Mouse (Mus musculus) cerebral cortex, adult 2 months (tissue): ENCODE measurements around the gene Cox17.

Experiments
- WGBS: fragments of 180-500 bp; shearing (Covaris S2); methylation state at CpG from one replicate; pipeline ENCODE4 v1.1.7; 2018; 5-methylcytosine and 5-hydroxymethylcytosine counted together

The Cox17 gene

DNA sequence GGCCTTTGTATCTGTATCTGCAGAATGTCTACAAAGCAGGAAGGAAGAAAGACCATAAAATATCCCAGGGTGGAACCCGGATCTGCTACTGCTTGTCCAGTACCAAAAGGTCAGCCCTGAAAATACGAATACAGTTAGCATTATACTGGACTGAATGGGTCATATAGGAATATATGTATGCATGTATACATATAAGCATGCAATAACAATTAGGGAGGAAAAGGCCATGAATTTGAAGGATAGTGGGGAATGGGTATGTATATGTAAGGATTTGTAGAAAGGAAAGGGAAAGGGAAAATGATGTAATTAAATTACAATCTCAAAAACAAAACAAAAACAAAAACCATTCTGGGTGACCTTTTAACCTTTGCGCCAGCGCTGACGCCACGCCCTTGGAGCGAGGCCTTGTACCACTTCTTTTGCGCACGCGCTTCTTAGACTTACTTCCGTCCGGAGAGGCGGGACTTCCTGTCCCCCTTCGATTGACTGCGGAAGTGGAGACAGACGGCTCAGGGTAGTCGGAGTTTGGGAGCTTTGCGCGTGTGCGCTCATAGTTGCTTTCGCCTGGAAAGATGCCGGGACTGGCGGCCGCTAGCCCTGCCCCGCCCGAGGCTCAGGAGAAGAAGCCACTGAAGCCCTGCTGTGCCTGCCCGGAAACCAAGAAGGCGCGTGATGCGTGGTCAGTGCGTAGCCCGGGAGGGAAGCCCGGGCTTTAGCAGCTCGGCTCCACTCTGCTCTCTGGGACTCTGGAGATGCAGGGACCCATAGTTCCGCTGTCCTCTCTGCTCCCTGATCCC lies at the start of gene Cox17, which contains the start of gene Gm21987:
Cox17 (plus strand) TSS at position 463 of the 797 bp plus-strand sequence.
Gm21987 (plus strand) TSS at position 512 of the 797 bp plus-strand sequence.
- 3% methylated on average over 35 of the region's 35 CpGs for WGBS

GRCm38 (mm10) chr16:38298410-38298809 lies 48.4 kb upstream of the Cox17 start:
- WGBS: 78% methylated on average over 6 of the region's 6 CpGs

DNA sequence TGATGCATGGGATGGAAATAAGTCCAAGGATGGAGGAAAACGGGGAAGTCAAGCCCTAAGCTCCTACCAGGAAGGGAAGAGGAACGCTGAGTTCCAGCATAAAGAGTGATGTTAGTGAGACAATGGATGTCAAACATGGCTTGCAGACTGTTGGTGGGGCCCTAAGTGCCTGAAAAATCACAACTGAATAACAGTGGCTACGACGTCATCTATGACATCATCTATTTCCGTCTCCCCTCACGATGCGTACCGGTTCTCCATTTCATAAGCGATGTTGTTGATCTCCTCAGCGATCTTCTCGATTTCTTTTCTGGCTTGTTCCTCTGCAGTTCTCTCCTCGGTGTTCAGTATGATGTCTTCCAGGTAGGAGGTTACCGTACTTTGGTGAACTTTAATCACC lies 44.4 kb upstream of the Cox17 start:
- WGBS: 90% methylated on average over 13 of the region's 13 CpGs

DNA sequence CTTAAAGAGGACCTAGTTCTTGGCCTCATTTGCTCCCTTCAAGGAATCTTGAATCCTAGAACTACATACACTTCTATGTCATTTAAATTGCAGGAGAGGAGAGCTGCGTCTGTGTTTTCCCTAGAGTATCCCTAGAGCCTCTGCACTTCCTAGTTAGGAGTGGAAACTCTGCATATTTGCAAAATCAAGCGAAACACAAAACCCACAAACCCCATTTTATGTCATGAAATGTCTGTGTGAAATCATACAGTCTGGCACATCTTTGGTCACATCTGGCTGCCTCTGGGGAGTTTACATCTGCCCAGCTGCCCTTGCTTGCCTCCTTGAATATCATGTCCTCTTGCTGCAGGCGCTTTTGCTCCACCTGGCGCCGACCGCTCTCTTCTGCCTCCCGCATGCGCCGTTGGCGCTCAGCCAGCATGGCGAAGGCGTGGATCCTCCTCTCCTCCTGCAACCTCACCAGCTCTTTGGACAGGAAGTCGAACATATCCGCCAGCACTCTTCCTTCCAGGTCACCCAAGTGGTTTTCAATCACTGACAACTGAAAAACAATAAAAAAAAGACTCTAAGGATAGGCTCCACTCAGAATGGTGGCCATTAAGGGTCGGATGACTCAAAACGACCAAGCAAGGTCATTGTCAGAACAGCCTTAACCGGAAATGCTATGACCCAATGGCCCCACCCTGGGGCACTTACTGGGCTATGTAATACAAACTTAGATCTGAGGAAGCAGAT lies 42.2 kb upstream of the Cox17 start:
- 81% methylated on average over 17 of the region's 17 CpGs for WGBS

GRCm38 (mm10) chr16:38306571-38307220 lies 40.1 kb upstream of the Cox17 start:
- 60% methylated on average over 18 of the region's 18 CpGs for WGBS

DNA sequence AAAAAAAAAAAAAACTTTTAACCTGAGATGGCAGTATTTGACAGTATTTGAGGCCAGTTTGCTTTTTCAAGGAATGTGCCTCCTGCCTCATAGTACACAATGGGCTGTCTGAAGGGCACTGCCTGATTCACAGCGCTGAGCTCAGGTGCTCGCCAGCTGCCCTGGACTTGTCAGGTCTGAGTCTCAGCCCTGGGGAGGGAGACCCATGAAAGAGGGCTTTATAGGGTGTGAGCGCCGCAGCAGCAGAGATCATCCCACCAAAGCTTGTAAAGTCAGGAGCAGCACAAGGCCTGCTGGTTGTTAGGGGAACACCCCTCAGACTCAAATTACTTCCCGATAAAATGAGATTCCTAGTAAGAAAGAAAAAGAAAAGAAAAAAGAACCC lies 39.6 kb upstream of the Cox17 start:
- WGBS: 72% methylated on average over 5 of the region's 5 CpGs

DNA sequence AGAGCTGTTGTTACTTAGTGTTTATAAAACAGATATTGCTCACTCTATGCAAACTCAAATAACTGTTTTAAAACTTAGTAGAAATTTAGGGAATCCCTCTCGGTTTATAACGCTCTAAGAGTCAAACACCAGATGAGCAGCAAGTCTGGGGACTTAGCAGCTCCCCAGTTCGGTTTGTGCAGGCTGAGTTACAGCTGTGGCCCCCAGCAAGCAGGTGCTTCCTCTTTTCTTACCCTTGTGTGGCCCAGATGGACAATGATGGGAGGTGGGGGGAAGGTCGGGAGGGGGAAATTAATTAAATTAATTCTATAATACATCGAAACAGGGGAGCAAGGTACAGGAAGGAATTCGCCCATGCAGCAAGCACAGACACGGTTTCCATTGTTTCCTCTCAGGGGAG lies 39.1 kb upstream of the Cox17 start:
- WGBS: 60% methylated on average over 7 of the region's 7 CpGs

DNA sequence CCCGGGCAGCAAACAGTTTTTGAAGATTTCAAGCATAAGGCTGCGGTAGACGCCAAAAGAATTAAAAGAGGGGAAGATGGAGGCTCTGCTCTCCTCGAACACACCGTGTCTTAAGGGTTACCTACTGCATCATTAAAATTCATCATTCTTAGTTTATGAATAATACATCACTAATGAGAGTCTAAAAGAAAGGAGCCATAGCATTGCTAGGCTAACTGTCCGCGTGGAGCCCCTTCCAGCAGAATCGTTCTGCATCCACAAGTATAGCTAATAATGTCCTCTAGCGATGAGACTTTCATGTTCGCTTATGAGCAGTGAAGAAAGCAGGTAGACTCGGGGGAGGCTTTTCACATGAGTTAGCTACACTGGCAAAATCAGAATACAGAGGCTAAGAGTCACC lies 38.6 kb upstream of the Cox17 start:
- WGBS: 61% methylated on average over 11 of the region's 11 CpGs

- WGBS: 74% methylated on average over 9 of the region's 9 CpGs
These were observed 28.3 kb upstream of the Cox17 start for GRCm38 (mm10) chr16:38318492-38318891.

DNA sequence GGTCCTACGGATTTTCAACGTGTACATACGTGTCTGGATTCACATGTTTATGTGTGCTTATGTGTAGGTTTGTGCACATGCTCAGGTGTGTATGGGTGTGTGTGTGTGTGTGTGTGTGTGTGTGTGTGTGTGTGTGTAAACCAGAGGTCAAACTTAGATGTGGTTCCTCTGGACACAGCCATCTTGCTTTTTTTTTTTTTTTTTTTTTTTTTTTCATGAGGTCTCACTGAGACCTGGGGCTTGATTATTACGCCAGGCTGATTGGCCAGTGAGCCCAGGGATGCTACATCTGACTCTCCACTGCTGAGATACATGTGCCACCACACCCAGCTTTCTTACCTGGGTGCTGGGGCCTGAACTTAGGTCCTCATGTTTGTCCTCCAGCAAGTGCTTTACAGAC lies 27.7 kb upstream of the Cox17 start:
- 95% methylated on average over 4 of the region's 4 CpGs for WGBS

- 31% methylated on average over 17 of the region's 17 CpGs for WGBS
These were observed 25.3 kb upstream of the Cox17 start for GRCm38 (mm10) chr16:38321452-38321935.

GRCm38 (mm10) chr16:38324311-38324710 lies 22.5 kb upstream of the Cox17 start:
- 96% methylated on average over 15 of the region's 15 CpGs for WGBS

- WGBS: 82% methylated on average over 11 of the region's 11 CpGs
These were observed 19.9 kb upstream of the Cox17 start for GRCm38 (mm10) chr16:38326778-38327397.

DNA sequence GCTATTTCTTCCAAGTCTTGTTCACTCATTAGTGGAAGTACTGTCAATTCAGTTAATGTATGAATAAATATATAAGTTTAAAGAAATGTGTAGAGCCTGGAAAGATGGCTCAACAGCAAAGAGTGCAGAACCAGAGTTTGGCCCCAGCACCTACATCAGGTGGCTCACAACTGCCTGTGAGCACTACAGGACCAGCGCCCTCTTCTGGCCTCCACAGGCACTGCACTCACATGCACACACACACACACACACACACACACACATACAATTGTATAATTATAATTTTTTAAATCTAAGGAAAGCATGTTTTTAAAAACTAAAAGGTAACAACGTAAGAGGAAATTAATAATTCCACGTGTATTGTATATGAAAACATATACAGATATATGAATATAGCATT lies 17.5 kb upstream of the Cox17 start:
- 88% methylated on average over 3 of the region's 3 CpGs for WGBS

- WGBS: 58% methylated on average over 6 of the region's 6 CpGs
These were observed 12.4 kb upstream of the Cox17 start for GRCm38 (mm10) chr16:38334431-38334830.

GRCm38 (mm10) chr16:38338077-38338476 lies 8.7 kb upstream of the Cox17 start:
- WGBS: 79% methylated on average over 4 of the region's 4 CpGs

- 11% methylated on average over 30 of the region's 30 CpGs for WGBS
These were observed 5.1 kb upstream of the Cox17 start, which contains the start of gene Maats1 for GRCm38 (mm10) chr16:38341396-38342324. Gene Maats1 (minus strand): TSS chr16:38342143.

GRCm38 (mm10) chr16:38344941-38345725 lies 1.7 kb upstream of the Cox17 start:
- 91% methylated on average over 3 of the region's 3 CpGs for WGBS

GRCm38 (mm10) chr16:38347588-38347987 lies 797 bp downstream of the Cox17 start:
- 56% methylated on average over 6 of the region's 6 CpGs for WGBS

DNA sequence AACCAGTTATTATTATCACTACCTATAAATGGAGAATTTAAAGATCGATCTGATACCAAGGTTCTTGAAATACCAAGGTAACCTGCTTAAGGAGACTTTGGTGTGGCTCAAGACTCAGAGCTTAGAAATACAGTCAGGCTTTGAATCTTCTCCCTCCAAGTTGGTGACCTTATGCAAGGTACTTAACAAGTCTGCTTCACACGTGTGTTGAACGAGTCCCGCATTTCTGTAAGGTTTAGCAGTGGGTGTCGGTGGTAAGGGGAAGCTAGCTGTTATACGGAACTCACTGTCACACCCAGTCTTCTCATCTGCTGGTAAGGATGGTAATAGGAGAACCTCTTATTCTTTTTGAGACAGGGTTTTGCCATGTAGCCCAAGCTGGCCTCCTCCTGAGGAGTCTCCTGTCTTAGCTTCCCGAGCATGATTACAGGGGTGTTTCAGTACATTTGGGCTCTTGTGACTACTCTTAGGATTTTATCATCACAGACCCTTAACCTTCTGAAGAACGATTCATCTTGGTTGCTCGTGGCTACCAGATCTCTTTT lies 1.5 kb downstream of the Cox17 start:
- WGBS: 80% methylated on average over 9 of the region's 9 CpGs
